Mouse (Mus musculus) ES-Bruce4 (cell line): ENCODE data around the gene Tubd1.

Source experiments
- CTCF ChIP-seq: IDR thresholded peaks from one replicate; pipeline ENCODE4 v1.8.1; 2011; ENCODE audit warnings: low read depth, low read length
- EP300 ChIP-seq: IDR thresholded peaks from 2 replicates; pipeline ENCODE4 v1.6.1; 2011; ENCODE audit warnings: low read depth, low read length; ENCODE audit not compliant: insufficient read depth
- POLR2A ChIP-seq: IDR thresholded peaks from one replicate; pipeline ENCODE4 v1.8.1; 2011; ENCODE audit warnings: low read length; ENCODE audit not compliant: insufficient read depth

DNA sequence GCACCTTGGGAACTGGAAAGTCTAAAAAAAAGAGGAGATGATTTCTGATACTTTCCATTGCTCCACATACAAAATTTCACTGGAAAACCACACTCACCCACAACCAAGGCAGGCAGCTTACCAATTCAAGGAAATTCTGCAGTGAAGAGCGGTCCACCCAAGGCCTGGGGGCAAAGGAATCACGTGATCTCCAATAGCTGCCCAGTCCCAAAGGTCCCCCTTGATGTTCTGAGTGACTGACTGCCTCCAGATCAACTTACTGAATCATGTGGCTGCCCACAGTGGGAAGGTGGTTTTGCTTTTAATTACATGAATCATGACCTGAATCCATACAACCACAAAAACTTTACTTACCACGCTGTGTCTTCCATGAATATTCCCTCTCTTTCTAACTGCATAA lies 27.6 kb upstream of the Tubd1 start:
- TF ChIP-seq CTCF (no peak), EP300 (no peak), POLR2A (no peak)
